Mouse (Mus musculus) liver, embryonic 14.5 days (tissue): ENCODE measurements around the gene Sh3d21. TPM values are rescaled to one million over a fixed set of nuclear protein-coding genes. Genes with fewer than 3 reads are reported as not detected.
"Not testable (repeated sequence)": the region's sequence is repeated elsewhere in the genome, so short reads cannot be mapped to it uniquely, and the experiment has no call there.

Source experiments
- ATAC-seq: fragments of 200-750 bp; cut with Nextera tagmentation; 2 replicates; pipeline ENCODE4 v1.8.0; 2017; ENCODE audit warnings: moderate number of reproducible peaks, mild to moderate bottlenecking, moderate library complexity; ENCODE audit not compliant: insufficient read depth
- DNase-seq, 3 experiments: peaks; one replicate each; pipeline ENCODE4 v3.0.0-alpha.2; 2012 to 2013; ENCODE audit warnings: low read depth in 3 of 3, low spot score in 3 of 3
- H3K27ac ChIP-seq: fragments of 300-500 bp; sonication (generic); 2 replicates; pipeline ENCODE4 v1.5.1; 2014; ENCODE audit warnings: moderate library complexity, mild to moderate bottlenecking, control low read depth, inconsistent platforms
- H3K27me3 ChIP-seq: fragments of 300-500 bp; sonication (generic); 2 replicates; pipeline ENCODE4 v1.6.1; 2014; ENCODE audit warnings: mild to moderate bottlenecking, low read length, moderate library complexity; ENCODE audit not compliant: control insufficient read depth, insufficient read depth
- H3K36me3 ChIP-seq: fragments of 300-500 bp; sonication (generic); replicated peaks from 2 replicates; pipeline ENCODE4 v1.6.1; 2014; ENCODE audit warnings: low read depth; ENCODE audit not compliant: control insufficient read depth, insufficient read depth
- H3K4me1 ChIP-seq, 2 experiments: fragments of 200-500 bp in 1 of 2; fragments of 300-500 bp in 1 of 2; sonication (generic) in 1 of 2; replicated peaks; 2 replicates each; pipeline ENCODE4 v1.6.1; 2012 to 2014; ENCODE audit warnings: antibody characterized with exemption in 1 of 2, inconsistent platforms in 1 of 2, low read length in 1 of 2; ENCODE audit not compliant: control insufficient read depth in 2 of 2, insufficient read depth in 2 of 2
- H3K4me2 ChIP-seq: fragments of 300-500 bp; sonication (generic); 2 replicates; pipeline ENCODE4 v1.6.1; 2014; ENCODE audit warnings: low read depth, mild to moderate bottlenecking, control low read depth, moderate library complexity
- H3K4me3 ChIP-seq, 2 experiments: fragments of 200-500 bp in 1 of 2; fragments of 300-500 bp in 1 of 2; sonication (generic) in 1 of 2; 2 replicates each; pipeline ENCODE4 v1.5.1; 2012 to 2014; ENCODE audit warnings: low read depth in 2 of 2, low read length in 2 of 2, mild to moderate bottlenecking in 2 of 2, control low read depth in 1 of 2, inconsistent platforms in 1 of 2, moderate library complexity in 1 of 2; ENCODE audit not compliant: insufficient read depth in 1 of 2
- H3K9ac ChIP-seq: fragments of 300-500 bp; sonication (generic); replicated peaks from 2 replicates; pipeline ENCODE4 v1.6.1; 2014; ENCODE audit warnings: mild to moderate bottlenecking, control low read depth, moderate library complexity
- H3K9me3 ChIP-seq: fragments of 300-500 bp; sonication (generic); 2 replicates; pipeline ENCODE4 v1.6.1; 2016; ENCODE audit warnings: low read length, mixed read lengths; ENCODE audit not compliant: control insufficient read depth
- CTCF ChIP-seq: IDR thresholded peaks from 2 replicates; pipeline ENCODE4 v1.5.1; 2016; ENCODE audit warnings: antibody characterized with exemption, low read depth, control low read depth
- EP300 ChIP-seq: IDR thresholded peaks from 2 replicates; pipeline ENCODE4 v1.6.1; 2016; ENCODE audit warnings: antibody characterized with exemption, low read depth
- WGBS: fragments of 180-500 bp; shearing (Covaris S2); extraction: QIAGEN DNeasy Blood & Tissue Kit; methylation state at CpG from one replicate; pipeline ENCODE4 v1.1.7; 2014; ENCODE audit not compliant: insufficient replicate concordance; 5-methylcytosine and 5-hydroxymethylcytosine counted together
- polyA plus RNA-seq, 2 experiments: library from polyadenylated mRNA; depleted of rRNA in 1 of 2; stranded (reverse) in 1 of 2; unstranded in 1 of 2; fragments of >200 nt; fragmentation: Nextera tagmentation in 1 of 2; extraction: Ambion mirVana in 1 of 2; gene quantifications; 2 replicates each; pipeline versions ENCODE4 v1.2.1 to v1.2.3; 2012 to 2014

Gene Sh3d21
- polyA plus RNA-seq, 2 experiments: 0.46 to 0.93 TPM

DNA sequence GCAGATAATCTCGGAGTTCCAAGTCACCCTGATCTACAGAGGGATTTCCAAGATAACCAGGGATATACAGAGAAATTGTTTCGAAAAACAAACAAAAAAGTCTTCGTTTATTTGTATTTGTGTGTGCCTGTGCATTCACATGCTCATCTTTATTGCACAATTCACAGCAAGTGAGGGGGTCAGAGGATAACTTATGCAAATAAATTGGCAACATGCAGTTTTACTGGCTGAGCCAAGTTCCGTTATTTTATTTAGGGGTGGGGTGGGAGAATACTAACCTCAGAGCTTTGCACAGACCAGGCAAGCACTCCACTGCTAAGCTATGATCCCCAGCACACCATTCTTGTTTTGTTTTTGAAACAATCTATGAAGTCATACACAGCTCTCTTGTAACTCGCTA lies 10.5 kb upstream of the Sh3d21 start:
- DNase-seq (no peak), ATAC-seq (no peak)
- H3K27me3 ChIP-seq: no peaks in the 10 kb centered on the region
- no peaks in the 10 kb centered on the region for H3K9me3 ChIP-seq
- H3K27ac ChIP-seq: no peak overlapping the region
- H3K4me1 ChIP-seq: no peaks in the 10 kb centered on the region
- H3K36me3 ChIP-seq: peaks cover 90% of the 10 kb centered on the region
- no peak for TF ChIP-seq EP300
- no peak for TF ChIP-seq CTCF
- WGBS: 80% methylated on average over 5 of the region's 5 CpGs
- no peak overlapping the region for H3K4me2 ChIP-seq
- H3K9ac ChIP-seq: no peak overlapping the region
- H3K4me3 ChIP-seq: no peak overlapping the region

DNA sequence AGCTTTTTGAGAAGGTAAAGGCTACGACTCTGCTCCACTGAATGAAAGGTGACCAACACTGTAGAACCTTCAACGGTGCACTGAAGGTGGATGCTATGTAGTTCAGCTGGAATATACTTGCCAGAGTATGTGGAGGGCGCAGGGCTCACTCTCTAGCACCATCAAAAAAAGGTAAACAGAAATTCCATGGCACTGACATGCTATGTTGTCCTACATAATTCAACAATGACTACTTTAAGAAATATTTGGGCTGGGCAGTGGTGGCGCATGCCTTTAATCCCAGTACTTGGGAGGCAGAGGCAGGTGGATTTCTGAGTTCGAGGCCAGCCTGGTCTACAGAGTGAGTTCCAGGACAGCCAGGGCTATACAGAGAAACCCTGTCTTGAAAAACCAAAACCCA lies 7.4 kb upstream of the Sh3d21 start:
- not testable (repeated sequence) for DNase-seq, H3K9ac ChIP-seq, H3K4me2 ChIP-seq, H3K4me1 ChIP-seq, H3K9me3 ChIP-seq, H3K27ac ChIP-seq, H3K4me3 ChIP-seq, H3K27me3 ChIP-seq, ATAC-seq
- WGBS: 86% methylated on average over 5 of the region's 5 CpGs
- peaks cover 93% of the 10 kb centered on the region for H3K36me3 ChIP-seq

DNA sequence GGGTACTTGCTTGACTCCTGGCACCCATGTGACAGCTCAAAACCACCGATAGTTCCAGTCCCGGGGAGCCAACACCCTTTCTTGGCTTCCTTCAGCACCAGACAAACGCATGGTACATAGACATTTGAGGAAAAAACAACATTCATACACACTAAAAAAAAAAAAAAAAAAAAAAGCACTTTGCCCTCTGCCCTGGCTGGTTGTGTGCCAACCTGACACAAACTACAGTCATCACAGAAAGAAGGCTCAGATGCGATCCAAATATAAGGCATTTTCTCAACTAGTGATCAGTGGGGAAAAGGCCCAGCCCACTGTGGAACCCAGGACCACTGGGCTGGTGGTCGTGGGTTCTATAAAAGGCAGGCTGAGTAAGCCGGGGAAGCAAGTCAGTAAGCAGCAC lies 5.6 kb upstream of the Sh3d21 start:
- Histone ChIP-seq H3K4me3 (no peak overlapping the region), H3K9ac (no peak overlapping the region), H3K4me1 (peaks cover 0 to under 1% of the 10 kb centered on the region in 2 experiments; a peak in 1 of 4 replicates), H3K27ac (no peak overlapping the region), H3K4me2 (no peak overlapping the region), H3K9me3 (no peaks in the 10 kb centered on the region), H3K27me3 (no peaks in the 10 kb centered on the region), H3K36me3 (peaks cover 80% of the 10 kb centered on the region)
- 75% methylated on average over 6 of the region's 6 CpGs for WGBS
- no peak for DNase-seq
- ATAC-seq: no peak
- TF ChIP-seq CTCF: no peak
- TF ChIP-seq EP300: no peak

DNA sequence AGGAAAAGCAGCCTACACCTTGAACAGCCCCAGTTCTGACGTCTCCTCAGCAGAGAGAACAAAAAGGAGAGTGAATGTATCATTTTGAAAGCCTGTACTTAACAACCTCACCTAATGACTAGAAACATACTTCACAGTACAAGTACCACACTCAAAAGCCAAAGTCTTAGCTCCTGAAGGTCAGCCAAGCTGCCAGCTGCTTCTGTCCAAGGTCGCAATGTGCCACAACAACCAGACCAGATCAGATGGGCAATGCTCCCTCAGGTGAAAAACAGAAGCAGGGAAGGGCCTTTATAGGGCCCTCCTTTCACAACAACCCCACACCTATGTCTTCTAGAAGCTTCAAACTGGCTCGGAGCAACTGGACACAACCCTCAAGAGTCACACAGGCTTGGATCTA lies 2.8 kb upstream of the Sh3d21 start:
- WGBS: 83% methylated on average over 3 of the region's 3 CpGs
- TF ChIP-seq EP300: no peak
- no peak for TF ChIP-seq CTCF
- DNase-seq (no peak), ATAC-seq (no peak)
- peaks cover 4 to 9% of the 10 kb centered on the region in 2 experiments for H3K4me1 ChIP-seq
- peaks cover 54% of the 10 kb centered on the region for H3K36me3 ChIP-seq
- no peak overlapping the region for H3K9ac ChIP-seq
- H3K4me2 ChIP-seq: no peak overlapping the region
- no peak overlapping the region for H3K27ac ChIP-seq
- no peaks in the 10 kb centered on the region for H3K27me3 ChIP-seq
- no peaks in the 10 kb centered on the region for H3K9me3 ChIP-seq
- H3K4me3 ChIP-seq: no peak overlapping the region

DNA sequence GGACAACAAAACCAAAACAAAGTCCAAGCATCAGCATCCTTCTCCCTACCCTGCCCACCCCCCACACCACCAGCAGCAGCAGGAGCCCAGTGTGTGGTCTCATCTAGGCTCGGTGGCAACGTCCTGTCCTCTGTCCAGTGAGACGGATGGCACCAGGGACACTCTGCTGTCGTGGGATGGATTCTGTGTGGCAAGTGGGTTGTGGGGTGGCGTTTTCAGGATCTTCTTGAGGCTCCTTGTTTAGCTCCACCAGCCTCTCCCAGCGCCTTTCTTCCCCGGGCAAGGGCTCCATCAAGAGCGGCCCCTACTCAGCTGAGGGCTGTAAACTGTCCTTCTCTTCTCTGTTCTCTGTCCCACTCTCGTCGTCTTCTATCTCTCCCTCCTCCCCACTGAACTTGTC lies 1.8 kb upstream of the Sh3d21 start:
- not testable (repeated sequence) for H3K27ac ChIP-seq, ATAC-seq, DNase-seq, H3K9ac ChIP-seq, H3K4me3 ChIP-seq, H3K9me3 ChIP-seq, H3K4me2 ChIP-seq, H3K27me3 ChIP-seq, H3K4me1 ChIP-seq
- H3K36me3 ChIP-seq: peaks cover 45% of the 10 kb centered on the region
- 76% methylated on average over 8 of the region's 10 CpGs for WGBS
